Mouse (Mus musculus): Measurements from ENCODE around the gene Caprin2. TPM values are rescaled to one million over a fixed set of nuclear protein-coding genes. Genes with fewer than 3 reads are reported as not detected.

Caprin2 gene
- polyA plus RNA-seq, 1 experiment from 2014 or later: 13.9 TPM

Other genes with a start within 250 kb of the Caprin2 start
- gene Ipo8, start 64.8 kb downstream of the Caprin2 start, polyA plus RNA-seq (2014; fragmentation: Nextera tagmentation; extraction: Ambion mirVana): 24.5 and 27.0 TPM in 2 replicates
- gene Sinhcaf, start 50.2 kb upstream of the Caprin2 start, polyA plus RNA-seq (2014; fragmentation: Nextera tagmentation; extraction: Ambion mirVana): 254 and 263 TPM in 2 replicates
- gene Dennd5b, start 205.4 kb upstream of the Caprin2 start, polyA plus RNA-seq (2014; fragmentation: Nextera tagmentation; extraction: Ambion mirVana): 7.6 and 9.8 TPM in 2 replicates
- gene Gm10203, start 233.9 kb upstream of the Caprin2 start, polyA plus RNA-seq (2014; fragmentation: Nextera tagmentation; extraction: Ambion mirVana): not detected in 2 replicates
- 11.4 and 12.2 TPM in 2 replicates for gene Etfbkmt, start 243.6 kb upstream of the Caprin2 start, polyA plus RNA-seq (2014; fragmentation: Nextera tagmentation; extraction: Ambion mirVana)